Mouse (Mus musculus): ENCODE measurements around the gene Brinp1.
A peak's percentile ranks its signal among the peaks of the same experiment; 100 is the strongest.
"Not testable (repeated sequence)": the region's sequence is repeated elsewhere in the genome, so short reads cannot be mapped to it uniquely, and the experiment has no call there.

The Brinp1 gene

DNA sequence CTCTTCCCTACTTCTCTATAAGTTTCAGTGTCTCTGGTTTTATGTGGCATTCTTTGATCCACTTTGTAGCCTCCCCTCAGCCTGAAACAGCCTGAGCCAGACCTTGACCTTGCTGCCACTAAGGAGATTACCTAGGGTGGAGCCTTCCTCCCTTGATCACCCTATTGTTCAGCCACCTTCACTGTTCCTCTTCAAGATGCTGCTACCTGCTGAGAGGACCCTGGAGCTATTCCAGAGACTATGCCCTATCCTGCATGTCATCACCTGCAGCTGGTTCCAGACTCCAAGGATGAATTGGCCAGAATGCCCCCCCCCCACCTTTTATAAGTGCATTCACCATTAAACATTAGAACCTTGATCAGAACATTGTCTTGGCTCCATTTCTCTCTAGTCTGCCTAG is 140.2 kb downstream of the Brinp1 start:
- DNase-seq (ENCODE audit: low spot score in 2 of 2) = not testable (repeated sequence)

DNA sequence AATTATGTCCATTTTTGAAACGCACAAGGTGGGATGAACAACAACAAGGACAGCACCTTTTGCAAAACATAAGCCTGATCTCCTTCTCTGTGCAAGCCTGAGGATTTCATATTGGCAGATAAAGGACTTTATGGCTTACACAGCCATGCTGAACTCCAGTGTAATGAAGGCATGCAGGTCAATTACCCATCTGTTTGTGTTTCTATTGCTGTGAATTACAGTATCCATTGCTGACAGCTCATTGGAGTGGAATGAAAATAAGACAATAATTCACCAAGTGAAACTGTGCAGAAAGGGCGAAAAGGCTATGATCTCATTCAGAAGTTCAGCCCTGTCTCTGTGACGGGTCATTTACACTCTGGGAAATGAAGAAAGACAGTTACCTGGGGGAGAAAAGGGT is 147.7 kb downstream of the Brinp1 start:
- DNase-seq (ENCODE audit: low spot score in 2 of 2) = no peak

DNA sequence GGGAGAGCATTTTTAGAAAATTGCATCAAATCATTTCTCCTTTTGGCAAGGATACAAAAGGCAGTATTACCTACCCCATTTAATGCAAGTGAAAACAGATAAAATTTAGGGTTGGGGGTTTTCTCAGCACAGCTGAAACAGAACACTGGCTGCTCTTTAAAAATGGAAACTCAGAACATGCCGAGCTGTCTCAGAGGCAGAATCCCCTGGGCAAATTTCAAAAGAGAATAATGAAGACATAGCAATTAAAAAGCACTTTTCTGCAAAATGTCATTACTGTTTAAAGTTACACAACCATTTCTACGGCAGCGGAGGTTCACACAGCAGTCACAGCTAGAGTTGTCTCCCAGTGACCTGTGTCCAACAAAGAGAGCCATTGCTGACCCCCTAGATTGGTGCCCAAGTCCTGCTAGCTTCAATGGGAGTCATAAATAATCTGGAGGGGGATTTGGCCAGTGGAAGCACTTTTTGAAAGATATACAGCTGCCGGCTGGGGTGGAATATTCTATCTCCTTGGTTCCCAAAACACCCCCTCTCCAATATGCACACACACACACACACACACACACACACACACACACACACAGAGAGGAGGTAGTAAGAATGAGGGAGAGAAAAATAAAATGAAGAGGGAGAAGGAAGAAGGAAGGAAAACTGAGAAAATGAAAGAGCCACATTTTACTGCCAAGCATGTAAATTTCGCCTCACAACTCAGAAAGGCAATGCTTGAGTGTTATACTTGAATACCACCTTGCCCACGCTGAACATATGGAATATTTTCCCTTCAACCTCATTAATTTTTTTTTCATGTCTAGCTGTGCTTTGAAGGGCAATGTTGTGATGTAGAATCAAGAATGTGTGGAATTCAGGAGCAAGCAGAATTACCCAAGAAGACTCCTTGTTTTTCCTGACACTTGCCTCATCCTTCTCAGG is 152.0 kb downstream of the Brinp1 start:
- DNase-seq (ENCODE audit: low spot score in 2 of 2) = peak; percentile 24 to 57

DNA sequence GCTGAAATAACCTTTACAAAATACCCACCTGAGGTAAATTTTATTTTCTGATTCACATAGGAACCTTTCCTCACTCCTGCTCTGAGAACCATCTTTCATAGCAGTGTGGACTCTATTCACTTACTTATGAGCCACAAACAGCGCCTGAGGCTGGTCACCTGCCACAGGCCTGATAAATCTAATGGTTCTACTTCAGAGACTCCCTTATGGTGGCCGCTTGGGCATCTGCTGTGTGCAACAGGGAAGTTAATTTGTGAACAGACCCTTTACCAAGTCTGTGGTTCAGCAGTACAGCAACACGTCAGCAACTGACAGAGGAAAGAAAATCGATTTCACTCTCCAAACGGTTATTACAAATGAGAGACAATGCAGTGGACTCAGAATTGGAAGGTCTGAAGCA is 164.2 kb downstream of the Brinp1 start:
- no peak for DNase-seq (ENCODE audit: low spot score in 2 of 2)

DNA sequence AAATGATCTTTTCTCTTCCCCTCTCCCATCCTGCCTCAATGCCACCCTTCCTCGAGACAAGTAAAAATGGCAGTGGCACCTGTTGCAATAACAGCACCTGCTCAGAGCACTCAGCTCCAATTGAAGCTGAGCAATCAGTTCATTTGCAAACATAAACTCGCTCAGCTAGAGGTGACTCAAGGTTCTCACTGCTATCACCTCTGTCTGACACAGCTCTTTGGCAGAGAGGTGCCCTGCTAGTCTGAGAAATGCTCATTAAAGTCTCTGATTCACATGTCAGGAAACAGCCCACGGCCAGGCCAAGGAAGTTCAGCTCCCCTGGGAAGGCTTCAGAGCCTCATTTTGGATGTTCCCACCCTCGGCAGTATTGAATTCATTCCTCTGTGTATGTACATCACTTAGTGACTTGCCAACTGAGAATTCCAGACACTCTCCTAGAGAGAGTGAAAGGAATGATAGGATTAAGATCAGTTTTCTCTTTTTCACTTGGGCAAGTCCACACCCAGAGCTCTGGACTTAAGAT is 165.7 kb downstream of the Brinp1 start:
- no peak for DNase-seq (ENCODE audit: low spot score in 2 of 2)

DNA sequence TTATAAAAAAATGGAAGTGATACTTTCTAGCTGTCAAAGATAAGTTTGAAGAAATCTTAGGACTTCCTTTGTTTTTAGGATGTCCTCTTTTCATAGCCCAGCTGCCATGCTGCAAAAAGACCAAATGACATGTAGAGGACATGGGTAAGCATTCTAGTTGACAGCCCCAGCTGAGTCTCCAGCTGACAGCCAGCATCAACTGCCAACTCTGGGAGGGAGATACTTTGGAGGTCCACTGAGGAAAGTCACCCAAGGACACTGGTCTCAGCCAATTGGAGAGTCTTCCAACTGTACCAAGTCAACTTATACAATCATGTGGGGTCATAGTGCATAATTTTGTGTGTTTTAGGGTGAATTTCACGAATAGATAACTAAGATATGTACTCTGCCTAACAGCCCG is 166.6 kb downstream of the Brinp1 start:
- DNase-seq (ENCODE audit: low spot score in 2 of 2) = no peak

DNA sequence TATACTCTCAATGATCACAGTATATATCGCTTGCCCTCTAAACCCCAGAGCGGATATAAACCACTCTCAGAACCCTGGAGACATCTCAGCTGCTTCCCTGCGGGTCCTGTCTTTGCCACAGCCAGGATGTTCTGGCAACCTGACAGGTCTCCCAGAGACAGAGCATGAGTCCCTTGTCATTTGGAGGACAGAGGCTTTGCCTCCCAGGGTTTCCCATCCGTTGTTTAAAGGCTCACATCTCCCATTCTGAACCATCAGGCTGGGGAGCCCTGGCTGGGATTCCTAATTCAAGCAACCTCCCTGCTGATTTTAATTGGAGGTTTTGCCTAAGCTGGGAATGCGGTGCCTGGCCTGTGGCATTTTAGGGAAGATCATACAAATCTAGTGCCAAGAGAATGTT is 185.9 kb downstream of the Brinp1 start:
- DNase-seq (ENCODE audit: low spot score in 2 of 2) = no peak

DNA sequence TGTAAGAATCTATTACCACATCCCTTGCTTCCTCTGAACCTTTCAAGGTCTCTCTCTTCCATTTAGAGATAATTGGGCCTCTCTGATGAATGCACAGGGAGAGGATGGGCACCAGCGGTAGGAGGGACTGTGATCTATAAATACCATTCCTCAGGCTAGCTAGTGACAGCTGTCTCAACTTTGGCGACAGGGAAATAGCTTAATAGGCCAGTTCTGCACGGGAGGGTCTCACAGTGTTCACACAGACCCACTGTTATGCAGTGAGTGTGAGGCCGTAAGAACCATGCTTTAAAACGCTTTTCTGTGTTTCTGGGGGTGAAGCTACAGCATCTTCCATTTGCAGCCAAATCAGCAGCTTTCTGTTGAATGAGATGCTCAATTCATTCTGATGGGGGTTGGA is 186.8 kb downstream of the Brinp1 start:
- no peak for DNase-seq (ENCODE audit: low spot score in 2 of 2)

DNA sequence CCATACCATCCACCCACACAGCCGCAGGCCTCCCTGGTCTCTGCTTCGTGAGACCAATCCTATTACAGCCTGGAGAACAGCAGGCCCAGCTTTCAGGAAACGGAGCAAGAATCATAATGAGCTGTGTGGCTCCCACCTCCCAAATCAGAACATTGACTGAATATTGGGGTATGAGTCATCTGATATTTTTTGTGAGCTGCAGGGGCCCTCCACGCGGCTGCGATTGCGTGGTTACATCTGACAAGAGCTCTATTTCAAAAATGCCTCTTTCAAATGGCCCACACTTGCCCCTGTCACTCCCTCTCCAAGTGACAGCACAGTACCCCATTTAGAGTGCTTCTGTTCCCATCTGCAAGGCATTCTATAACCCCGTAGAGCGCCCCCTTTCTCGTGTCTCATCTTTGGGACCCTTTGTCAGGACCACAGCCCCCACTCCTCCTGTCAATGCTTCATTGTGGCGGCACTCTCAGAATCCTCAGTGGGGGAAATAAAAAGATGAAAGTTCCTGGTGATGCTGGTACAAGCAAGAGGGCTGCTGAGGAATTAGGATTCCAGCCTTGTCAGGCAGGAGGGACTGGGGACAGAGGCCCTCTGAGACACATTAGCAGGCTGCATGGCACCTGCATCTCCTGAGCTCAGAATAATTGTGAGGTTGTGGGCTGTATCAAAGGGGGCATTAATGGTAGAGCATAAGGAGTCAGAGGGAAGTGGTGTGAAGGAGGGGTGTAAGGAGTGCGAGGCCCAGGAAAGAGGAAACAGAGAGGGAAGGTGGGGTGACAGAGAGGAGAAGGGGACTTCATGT is 188.2 kb downstream of the Brinp1 start:
- peak in 1 of 2 experiments; percentile 51 for DNase-seq (ENCODE audit: low spot score in 2 of 2)

DNA sequence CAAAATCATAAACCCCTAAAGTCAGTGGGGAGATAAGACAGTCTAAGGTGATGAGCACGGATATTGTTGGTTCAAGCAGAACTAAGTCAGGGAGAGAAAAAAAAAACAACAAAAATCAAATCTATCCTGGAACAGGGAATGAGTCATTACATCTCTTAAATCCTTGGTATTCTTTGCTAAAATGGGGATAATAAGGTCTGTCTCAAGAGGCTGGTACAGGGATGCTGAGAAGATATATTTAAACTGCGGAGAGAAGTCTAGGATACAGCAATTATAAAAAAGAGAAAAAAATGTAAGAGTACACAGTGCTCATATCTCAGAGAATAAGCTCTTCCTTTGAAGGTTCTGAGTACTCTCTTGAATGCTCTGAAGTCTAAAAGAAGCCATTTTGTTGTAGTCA is 189.3 kb downstream of the Brinp1 start:
- DNase-seq (ENCODE audit: low spot score in 2 of 2) = no peak

DNA sequence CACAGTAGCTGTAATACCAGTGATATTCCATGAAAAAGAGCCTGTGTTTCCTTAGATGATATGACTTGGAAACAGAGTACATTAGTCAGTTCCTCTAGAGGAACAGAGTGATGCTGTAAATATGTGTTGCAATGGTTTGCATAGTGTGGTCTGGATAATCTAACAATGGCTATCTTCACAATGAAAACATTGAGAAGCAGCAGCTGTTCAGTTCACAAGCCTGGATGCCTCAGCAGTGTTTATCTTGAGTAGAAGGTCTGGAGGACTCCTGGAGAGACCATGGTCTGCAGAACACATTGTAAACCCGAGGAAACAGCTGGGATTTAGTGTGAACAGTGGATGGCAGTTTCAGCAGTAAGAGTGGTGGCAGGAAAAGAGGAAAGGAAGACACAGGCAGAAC is 233.2 kb downstream of the Brinp1 start:
- DNase-seq (ENCODE audit: low spot score in 2 of 2) = no peak

Data from frontal cortex, postnatal 36 days (tissue).